Mouse (Mus musculus): Measurements from ENCODE around the gene Slitrk3.
"Not testable (repeated sequence)": the region's sequence is repeated elsewhere in the genome, so short reads cannot be mapped to it uniquely, and the experiment has no call there.

Gene Slitrk3

GRCm38 (mm10) chr3:73057197-73057811 is at the start of gene Slitrk3:
Gene Slitrk3 (minus strand): TSS chr3:73057803.
- no peak for DNase-seq (ENCODE audit: extremely low read depth, low read depth, low spot score)

GRCm38 (mm10) chr3:73094445-73094844 is 36.8 kb upstream of the Slitrk3 start:
- DNase-seq (ENCODE audit: extremely low read depth, low read depth, low spot score): not testable (repeated sequence)

GRCm38 (mm10) chr3:73084620-73085019 is 27.0 kb upstream of the Slitrk3 start:
- no peak for DNase-seq (ENCODE audit: extremely low read depth, low read depth, low spot score)

GRCm38 (mm10) chr3:73065823-73066755 is 8.5 kb upstream of the Slitrk3 start:
- no peak for DNase-seq (ENCODE audit: extremely low read depth, low read depth, low spot score)

- no peak for DNase-seq (ENCODE audit: extremely low read depth, low read depth, low spot score)
Observed at GRCm38 (mm10) chr3:73058190-73058589, 587 bp upstream of the Slitrk3 start.

- no peak for DNase-seq (ENCODE audit: extremely low read depth, low read depth, low spot score)
Observed at GRCm38 (mm10) chr3:73056492-73057196, 959 bp downstream of the Slitrk3 start.

GRCm38 (mm10) chr3:73056044-73056438 is 1.6 kb downstream of the Slitrk3 start:
- DNase-seq (ENCODE audit: extremely low read depth, low read depth, low spot score): no peak

- no peak for DNase-seq (ENCODE audit: extremely low read depth, low read depth, low spot score)
Observed at GRCm38 (mm10) chr3:73055399-73056043, 2.1 kb downstream of the Slitrk3 start.

GRCm38 (mm10) chr3:73053451-73053931 is 4.1 kb downstream of the Slitrk3 start:
- no peak for DNase-seq (ENCODE audit: extremely low read depth, low read depth, low spot score)

GRCm38 (mm10) chr3:73046248-73046647 is 11.4 kb downstream of the Slitrk3 start:
- DNase-seq (ENCODE audit: extremely low read depth, low read depth, low spot score): no peak

GRCm38 (mm10) chr3:73042256-73042655 is 15.3 kb downstream of the Slitrk3 start:
- DNase-seq (ENCODE audit: extremely low read depth, low read depth, low spot score): no peak

GRCm38 (mm10) chr3:73006045-73006444 is 51.6 kb downstream of the Slitrk3 start:
- no peak for DNase-seq (ENCODE audit: extremely low read depth, low read depth, low spot score)

- no peak for DNase-seq (ENCODE audit: extremely low read depth, low read depth, low spot score)
Observed at GRCm38 (mm10) chr3:73002933-73003696, 54.5 kb downstream of the Slitrk3 start.

GRCm38 (mm10) chr3:72997517-72997916 is 60.1 kb downstream of the Slitrk3 start:
- no peak for DNase-seq (ENCODE audit: extremely low read depth, low read depth, low spot score)
